Mouse (Mus musculus) retina, adult 2 months (tissue): ENCODE measurements around the gene Smtnl1.

Experiments
- DNase-seq: peaks from one replicate; pipeline ENCODE4 v3.0.0-alpha.2; 2012; ENCODE audit warnings: low read depth, low spot score

Smtnl1 gene

DNA sequence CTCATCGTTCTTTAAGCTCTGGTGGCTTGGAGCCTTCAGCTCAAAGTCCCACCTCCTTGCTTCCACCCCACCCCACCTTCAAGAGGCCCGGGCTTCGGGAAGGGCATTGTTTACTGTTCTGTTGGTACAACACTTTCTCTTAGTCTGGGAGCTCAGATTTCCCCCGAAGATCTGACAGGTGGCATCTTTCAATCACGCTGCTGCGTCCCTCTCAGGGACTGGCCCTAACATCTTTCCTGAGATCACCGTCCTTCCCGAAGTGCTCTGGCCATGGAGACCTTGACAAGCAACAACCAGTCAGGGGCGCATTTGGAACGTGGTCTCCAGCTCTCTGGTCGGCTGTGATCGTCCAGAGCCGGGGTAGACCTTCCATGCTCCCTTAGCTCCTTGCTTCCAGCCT lies at the start of gene Smtnl1:
Gene Smtnl1, minus strand, starts transcription at position 101 of the 400 bp plus-strand sequence.
- no peak for DNase-seq

DNA sequence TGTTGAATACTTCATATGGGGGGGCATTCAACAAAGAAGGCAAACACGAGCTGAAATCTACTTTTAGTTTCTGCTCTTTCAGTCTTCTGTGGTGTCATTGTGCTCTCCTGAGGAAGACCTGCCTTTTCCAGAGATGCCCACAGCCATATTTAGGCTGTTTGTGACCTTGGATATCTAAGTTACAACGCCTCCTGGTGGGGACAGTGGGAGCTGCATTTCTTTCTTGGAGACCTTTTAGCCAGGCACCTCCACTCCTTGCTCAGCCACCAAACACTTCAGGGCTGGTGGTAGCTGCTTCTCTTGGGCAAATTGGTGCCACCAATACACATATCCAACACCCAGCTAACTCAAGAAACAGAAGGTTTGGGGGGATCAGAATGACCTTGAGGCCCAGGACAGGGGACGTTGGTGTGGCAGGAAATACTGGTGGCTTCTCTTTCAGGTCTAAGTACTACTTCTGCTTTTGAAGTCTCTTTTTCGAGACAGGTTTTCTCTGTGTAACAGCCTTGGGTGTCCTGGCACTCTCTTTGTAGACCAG lies 48.2 kb upstream of the Smtnl1 start:
- no peak for DNase-seq

DNA sequence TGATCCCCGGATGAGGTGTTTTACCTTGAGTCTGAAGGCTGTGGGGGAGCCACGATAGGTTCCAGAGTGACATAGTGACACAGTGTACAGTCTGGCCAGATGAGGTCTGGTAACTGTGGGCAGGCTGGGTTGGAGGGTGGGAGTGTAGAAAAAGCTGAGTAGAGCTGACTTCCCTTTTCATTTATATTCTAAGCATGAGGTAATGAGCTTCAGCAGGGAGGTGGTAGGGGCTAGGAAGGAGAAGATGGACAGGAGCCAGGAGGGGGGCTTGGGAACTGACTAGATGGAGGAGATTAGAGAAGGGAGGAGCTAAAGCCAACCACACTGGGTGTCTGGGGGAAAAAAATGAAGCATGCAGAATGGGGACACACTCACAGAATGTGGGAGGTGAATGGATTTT lies 46.5 kb upstream of the Smtnl1 start:
- DNase-seq, result no peak

DNA sequence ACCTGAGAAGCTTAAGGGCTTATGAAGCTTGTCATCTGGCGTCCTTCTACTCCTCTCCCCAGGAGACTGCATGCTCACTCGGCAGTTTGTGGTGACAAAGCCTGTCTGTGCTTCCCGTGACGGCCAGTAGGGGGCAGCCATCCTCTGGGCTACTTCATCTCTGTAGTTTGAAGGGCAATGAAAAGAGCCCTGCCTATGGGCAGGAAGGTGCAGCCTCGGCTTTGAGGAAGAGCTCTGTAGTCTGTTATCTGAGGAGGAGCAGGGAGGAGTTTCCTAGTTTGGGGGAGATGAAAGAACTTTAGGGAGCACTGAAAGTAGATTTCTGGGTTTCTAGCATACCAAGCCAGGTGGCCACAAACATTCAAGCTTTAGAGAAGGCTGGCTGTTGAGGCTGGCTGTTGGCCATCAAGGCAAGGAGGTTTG lies 46.1 kb upstream of the Smtnl1 start:
- peak; percentile 68 for DNase-seq

DNA sequence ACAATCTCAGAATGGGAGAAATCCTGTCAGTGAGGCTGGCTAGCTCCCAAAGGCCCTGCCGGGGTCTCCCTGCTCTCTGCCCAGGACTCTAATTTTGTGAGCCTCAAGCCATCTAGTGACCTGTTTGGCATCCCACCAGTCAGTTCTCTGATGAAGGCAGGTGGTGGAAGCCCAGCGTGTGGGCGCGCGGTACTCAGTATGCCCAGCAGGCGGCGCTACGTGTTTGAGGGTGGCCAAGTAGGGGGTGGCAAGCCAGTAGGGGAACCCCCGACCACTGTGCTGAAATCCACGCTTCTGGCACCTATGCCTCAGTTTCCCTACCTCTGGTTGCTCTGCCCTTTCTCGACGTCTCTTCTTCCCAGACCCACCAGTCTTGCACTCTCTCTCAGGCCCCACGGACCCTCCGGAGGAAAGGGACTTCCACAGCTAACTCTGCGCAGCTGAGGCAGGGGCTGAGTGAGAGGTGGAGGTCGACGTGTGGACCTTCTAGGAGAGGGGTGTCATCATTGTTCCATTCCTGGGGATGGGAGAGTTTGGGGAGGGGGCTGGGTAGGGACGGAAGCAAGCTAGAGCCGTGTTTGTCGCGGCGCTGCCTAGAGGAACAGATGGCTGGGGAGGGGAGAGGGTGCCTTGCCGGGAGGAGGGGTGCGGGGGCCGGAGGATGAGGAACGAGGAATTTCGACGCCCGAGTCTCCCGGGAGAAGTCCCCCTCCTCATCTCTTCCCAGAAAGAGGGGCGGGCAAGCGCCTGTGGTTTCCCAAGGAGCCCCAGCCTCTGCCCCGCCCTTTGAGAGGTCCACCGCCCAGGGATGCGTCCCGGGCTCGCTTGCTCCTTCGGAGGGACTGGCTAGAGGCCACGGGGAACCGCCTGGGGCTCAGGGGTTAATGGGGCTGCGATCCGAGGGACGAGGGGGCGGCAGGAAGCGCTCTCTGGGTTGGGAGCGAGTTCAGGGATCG lies 43.4 kb upstream of the Smtnl1 start:
- no peak for DNase-seq

DNA sequence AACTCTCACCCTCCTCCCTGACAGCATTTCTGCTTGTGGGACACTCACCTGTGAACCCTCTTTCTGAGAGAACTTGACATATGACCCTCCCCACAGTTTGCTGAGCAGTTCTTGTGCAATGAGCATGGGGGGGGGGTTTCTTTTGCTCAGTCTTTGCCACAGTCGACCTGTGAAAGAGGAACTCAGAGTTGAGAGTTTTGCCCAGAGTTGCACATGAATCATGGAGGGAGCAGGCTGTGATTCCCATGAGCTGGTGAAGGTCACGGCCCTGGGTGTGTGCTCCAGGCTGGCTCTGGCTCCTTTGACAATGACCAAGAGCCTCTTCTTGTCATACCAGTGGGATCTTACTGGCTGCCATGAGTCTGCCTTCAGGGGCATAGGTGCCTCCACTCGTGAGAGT lies 39.8 kb upstream of the Smtnl1 start:
- no peak for DNase-seq

DNA sequence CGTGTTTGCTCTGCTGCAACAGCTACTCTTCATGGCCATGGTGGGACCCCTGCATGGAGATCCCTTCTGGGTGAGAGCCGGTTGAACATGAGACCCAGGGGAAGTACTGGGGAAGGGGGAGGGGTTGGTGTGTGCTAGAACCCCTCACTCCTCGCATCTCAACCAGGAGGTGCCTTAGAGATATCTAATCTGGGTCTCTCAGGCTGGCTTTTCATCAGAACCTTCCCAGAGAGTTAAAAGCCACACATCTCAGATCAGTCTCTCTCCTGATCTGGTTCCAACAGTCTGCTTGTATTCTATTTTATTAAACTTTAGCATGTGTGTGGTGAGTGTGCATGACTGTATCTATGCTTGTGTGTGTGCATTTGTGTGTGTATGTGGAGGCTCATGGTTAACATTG lies 39.0 kb upstream of the Smtnl1 start:
- no peak for DNase-seq

DNA sequence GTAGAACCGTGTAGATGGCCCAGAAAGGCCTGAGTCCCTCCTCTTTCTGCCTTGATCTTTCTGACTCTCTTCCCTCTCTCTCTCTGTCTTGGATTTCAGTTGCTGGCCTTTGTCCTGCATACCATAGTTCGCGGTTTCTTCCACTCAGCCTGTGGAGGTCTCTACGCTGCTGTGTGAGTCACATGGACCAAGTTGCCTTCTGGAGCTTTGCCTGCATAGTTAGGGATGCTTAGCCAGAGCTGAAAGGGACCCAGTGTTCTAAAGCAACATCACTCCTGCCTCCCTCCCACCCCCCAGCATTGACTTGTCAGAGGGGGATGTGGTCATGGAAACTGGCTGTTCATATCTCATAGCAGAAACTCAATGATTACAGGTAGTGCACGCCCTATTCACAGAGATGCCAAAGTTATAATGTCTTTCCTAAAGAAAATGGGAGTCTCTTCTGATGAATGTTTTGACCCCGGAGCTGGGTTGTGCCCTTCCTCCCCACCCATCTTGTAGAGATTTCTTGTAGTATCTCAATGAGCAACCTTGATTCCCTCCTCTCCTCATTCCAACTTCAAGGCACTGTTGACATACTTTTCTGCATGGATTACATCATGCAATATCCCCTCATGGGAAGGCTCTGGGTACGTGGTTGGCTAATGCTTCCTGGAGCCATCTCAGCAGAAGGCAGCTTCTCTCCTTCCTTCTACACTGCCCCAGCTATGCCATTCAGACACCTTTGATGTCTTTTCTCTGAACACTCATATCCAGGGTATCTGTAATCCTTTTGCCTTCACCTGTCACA lies 37.7 kb upstream of the Smtnl1 start:
- no peak for DNase-seq

GRCm38 (mm10) chr2:84858551-84858950 lies 36.1 kb upstream of the Smtnl1 start:
- no peak for DNase-seq

DNA sequence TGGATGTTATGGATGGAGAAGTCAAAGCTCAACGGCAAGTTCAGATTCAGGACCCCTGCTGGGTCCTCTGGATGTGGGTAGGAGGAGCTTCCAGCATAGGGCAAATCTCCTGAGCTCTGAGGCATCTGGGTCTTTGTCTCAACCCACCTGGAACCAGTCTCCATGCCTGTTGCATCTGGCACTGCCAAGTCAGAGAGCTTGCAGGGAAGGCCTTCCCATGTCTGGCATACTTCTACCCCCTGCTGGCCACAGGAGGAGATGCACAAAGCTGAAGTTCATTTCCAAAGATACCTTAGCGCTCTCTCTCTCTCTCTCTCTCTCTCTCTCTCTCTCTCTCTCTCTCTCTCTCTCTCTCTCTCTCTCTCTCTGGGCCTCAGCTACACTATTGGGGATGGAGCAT lies 33.3 kb upstream of the Smtnl1 start:
- DNase-seq, result no peak

DNA sequence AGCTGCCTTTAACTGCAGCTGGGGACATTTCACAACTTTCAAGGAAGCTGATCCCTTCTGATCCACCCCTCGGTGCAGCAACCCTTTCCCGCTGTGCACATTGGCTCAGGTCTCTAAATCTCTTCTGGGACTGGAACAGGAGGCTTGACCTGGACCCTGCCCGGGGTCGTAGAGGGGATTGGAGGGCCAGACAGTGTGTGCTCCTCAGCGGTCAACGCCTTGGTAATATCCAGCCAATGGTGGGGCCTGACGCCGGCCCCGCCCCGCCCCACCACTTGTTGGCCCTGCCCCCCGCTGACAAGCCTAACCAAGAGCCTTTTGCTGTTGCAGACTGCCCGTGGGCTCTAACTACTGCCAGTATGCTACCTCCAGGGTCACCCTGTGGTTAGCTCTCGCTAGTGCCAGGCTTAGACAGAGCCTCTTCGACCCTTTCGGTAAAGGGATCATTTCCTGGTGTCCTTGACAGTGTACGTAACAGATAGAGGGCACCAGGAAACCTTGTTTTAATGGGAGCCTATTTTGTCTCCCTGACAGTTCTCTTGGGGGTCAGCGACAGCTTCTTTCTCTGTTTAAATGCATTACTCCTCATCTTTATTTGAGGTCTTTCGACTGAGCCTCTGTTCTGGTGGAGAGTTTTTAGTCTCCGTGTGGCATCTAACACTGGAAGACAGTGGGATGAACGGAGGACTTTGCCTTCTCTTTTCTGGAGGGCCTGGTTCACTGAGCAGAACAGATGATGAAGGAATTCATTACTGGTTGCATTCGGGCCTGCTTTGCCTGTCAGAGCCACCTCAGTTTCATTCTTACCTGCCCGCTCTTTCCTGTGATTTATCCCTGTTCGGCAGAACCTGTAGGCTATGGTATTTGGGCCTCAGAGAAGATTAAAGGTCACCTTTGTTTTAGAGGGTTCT lies 28.9 kb upstream of the Smtnl1 start:
- no peak for DNase-seq

- DNase-seq, result no peak
Observed at GRCm38 (mm10) chr2:84850407-84851129, 28.1 kb upstream of the Smtnl1 start.

- DNase-seq, result no peak
Observed at GRCm38 (mm10) chr2:84845226-84845625, 22.8 kb upstream of the Smtnl1 start.

GRCm38 (mm10) chr2:84843654-84844053 lies 21.2 kb upstream of the Smtnl1 start:
- DNase-seq, result no peak

GRCm38 (mm10) chr2:84841905-84842304 lies 19.5 kb upstream of the Smtnl1 start:
- no peak for DNase-seq

GRCm38 (mm10) chr2:84840748-84841563 lies 18.5 kb upstream of the Smtnl1 start:
- no peak for DNase-seq

- DNase-seq, result no peak
Observed at GRCm38 (mm10) chr2:84840016-84840747, 17.7 kb upstream of the Smtnl1 start.

DNA sequence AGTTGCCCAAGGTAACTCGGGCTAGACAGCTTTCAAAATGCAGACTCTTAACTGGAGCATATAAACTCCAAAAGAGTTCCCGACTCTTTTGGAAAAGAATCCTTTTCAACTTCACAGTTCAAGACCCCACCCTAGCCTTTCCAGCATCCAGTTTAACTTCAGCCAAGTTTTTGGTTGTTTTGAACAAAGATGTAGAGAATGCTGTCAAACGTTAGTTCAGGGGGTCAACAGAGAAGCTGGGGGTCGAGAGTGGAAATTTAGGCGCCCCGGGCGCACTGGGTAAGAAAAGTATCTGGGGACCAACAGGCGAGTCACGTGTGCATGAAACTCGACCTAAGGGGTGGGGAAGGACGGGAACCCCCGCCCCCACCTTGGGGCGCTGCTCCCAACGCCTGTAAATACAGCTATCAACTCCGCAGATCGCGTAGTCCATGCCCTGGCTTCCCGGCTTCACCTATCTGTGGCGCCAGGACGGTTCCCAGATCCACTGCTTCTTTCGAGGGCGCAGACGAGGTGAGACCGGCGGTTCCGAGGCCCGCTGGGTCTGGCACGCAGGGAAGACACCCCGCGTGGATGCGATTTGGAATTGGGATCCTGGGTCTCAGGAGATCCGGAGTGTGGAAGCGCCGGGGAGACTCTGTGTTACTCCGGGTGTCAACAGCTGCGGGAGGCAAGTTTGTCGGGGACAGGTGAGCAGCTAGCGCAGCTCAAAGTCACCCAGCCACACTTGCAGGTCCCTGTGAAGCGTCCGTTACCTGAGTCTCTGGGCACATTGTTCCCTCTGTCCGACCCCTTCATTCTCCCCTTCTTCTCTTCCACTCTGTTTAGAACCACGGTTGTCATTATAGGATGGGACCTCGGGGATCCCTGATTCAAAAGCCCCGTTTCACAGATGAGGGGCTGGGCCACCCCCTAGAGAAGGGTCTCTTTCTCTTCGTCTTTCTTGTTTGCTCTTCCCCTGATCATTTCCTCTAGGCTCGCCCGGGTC lies 16.8 kb upstream of the Smtnl1 start:
- no peak for DNase-seq
